Mouse (Mus musculus): ENCODE data around the gene Ogg1. TPM values are rescaled to one million over a fixed set of nuclear protein-coding genes. Genes with fewer than 3 reads are reported as not detected.

The Ogg1 gene
- total and polyA plus RNA-seq, 3 experiments = 5.0 to 10.3 (median 5.7) TPM

DNA sequence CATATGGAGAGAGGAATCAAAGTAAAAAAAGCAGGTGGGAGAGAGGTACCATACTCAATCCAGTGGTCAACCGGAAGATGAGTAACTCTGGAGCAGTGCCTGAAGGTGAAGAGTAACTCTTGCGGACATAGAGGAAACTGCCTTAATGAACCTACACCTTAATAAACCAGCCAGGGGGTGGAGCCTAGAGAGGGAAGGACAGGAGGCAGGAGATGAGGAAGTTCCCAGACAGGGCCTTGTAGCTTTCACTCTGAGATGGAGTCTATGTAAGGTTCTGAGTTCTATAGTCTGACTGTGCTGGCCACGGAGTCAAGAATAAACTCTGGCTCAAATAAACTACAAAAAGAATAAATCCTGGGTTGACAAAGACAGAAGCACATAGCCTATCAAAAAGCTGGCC is 41.8 kb upstream of the Ogg1 start:
- TF ChIP-seq CTCF (IDR thresholded peaks at IDR 0.05) (no peak), POLR2A (IDR thresholded peaks at IDR 0.05; ENCODE audit: insufficient read depth, low read depth, low read length) (no peak), EP300 (IDR thresholded peaks at IDR 0.05; ENCODE audit: insufficient read depth, low read depth, low read length) (no peak)
- H3K4me1 ChIP-seq (ENCODE audit: control insufficient read depth, insufficient read depth, low read length) = no peaks in the 10 kb centered on the region
- intact Hi-C loops (cut with DNase I) = no loop called here
- H3K27me3 ChIP-seq (ENCODE audit: control insufficient read depth, insufficient read depth, low read length) = peaks cover 9% of the 10 kb centered on the region
- WGBS = 68% methylated on average over 3 of the region's 3 CpGs
- DNase-seq = no peak
- H3K79me2 ChIP-seq (replicated peaks; ENCODE audit: control insufficient read depth, insufficient read depth, low read length) = no peaks in the 10 kb centered on the region
- no peak overlapping the region for H3K4me3 ChIP-seq
- no peaks in the 10 kb centered on the region for H3K36me3 ChIP-seq (ENCODE audit: control insufficient read depth, insufficient read depth, low read length)
- no peak overlapping the region for H3K27ac ChIP-seq
- no peak overlapping the region for H3K9ac ChIP-seq (ENCODE audit: low read depth, low read length)

DNA sequence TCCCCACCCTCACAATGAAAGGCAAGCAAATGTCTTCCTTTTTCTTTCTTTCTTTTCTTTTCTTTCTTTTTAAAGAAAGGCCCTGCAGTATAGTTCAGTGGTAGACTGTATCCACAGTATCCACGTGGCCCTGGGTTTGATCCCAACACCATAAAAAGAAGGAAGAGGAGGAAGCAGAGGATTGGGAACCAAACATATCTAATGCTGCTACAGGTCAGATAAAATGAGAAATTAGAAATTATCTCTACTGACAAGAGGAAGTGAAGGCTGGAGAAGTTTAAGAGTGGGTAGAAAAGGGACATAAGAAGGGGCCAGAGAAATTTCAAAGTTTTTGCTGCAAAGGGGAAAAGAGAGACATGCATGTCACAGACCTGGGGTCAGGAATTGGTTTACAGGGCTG is 40.5 kb upstream of the Ogg1 start:
- intact Hi-C loops (cut with DNase I) = no loop called here
- no peaks in the 10 kb centered on the region for H3K36me3 ChIP-seq (ENCODE audit: control insufficient read depth, insufficient read depth, low read length)
- no peak overlapping the region for H3K27ac ChIP-seq
- no peaks in the 10 kb centered on the region for H3K79me2 ChIP-seq (replicated peaks; ENCODE audit: control insufficient read depth, insufficient read depth, low read length)
- 59% methylated on average over 1 of the region's 1 CpGs for WGBS
- TF ChIP-seq CTCF (IDR thresholded peaks at IDR 0.05) (no peak), POLR2A (IDR thresholded peaks at IDR 0.05; ENCODE audit: insufficient read depth, low read depth, low read length) (no peak), EP300 (IDR thresholded peaks at IDR 0.05; ENCODE audit: insufficient read depth, low read depth, low read length) (no peak)
- H3K9ac ChIP-seq (ENCODE audit: low read depth, low read length) = no peak overlapping the region
- H3K27me3 ChIP-seq (ENCODE audit: control insufficient read depth, insufficient read depth, low read length) = peaks cover 9% of the 10 kb centered on the region
- no peak for DNase-seq
- no peaks in the 10 kb centered on the region for H3K4me1 ChIP-seq (ENCODE audit: control insufficient read depth, insufficient read depth, low read length)
- H3K4me3 ChIP-seq = no peak overlapping the region

GRCm38 (mm10) chr6:113287236-113287635 is 39.5 kb upstream of the Ogg1 start:
- H3K27ac ChIP-seq = no peak overlapping the region
- intact Hi-C loops (cut with DNase I) = no loop called here
- DNase-seq = no peak
- WGBS = 52% methylated on average over 4 of the region's 4 CpGs
- H3K36me3 ChIP-seq (ENCODE audit: control insufficient read depth, insufficient read depth, low read length) = no peaks in the 10 kb centered on the region
- no peaks in the 10 kb centered on the region for H3K79me2 ChIP-seq (replicated peaks; ENCODE audit: control insufficient read depth, insufficient read depth, low read length)
- no peak overlapping the region for H3K9ac ChIP-seq (ENCODE audit: low read depth, low read length)
- H3K27me3 ChIP-seq (ENCODE audit: control insufficient read depth, insufficient read depth, low read length) = peaks cover 7% of the 10 kb centered on the region
- H3K4me3 ChIP-seq = no peak overlapping the region
- TF ChIP-seq CTCF (IDR thresholded peaks at IDR 0.05) (no peak), POLR2A (IDR thresholded peaks at IDR 0.05; ENCODE audit: insufficient read depth, low read depth, low read length) (no peak), EP300 (IDR thresholded peaks at IDR 0.05; ENCODE audit: insufficient read depth, low read depth, low read length) (no peak)
- H3K4me1 ChIP-seq (ENCODE audit: control insufficient read depth, insufficient read depth, low read length) = no peaks in the 10 kb centered on the region

- Histone ChIP-seq H3K79me2 (replicated peaks; ENCODE audit: control insufficient read depth, insufficient read depth, low read length) (no peaks in the 10 kb centered on the region), H3K9ac (ENCODE audit: low read depth, low read length) (no peak overlapping the region), H3K27me3 (ENCODE audit: control insufficient read depth, insufficient read depth, low read length) (no peaks in the 10 kb centered on the region), H3K27ac (no peak overlapping the region), H3K36me3 (ENCODE audit: control insufficient read depth, insufficient read depth, low read length) (no peaks in the 10 kb centered on the region), H3K4me3 (no peak overlapping the region), H3K4me1 (ENCODE audit: control insufficient read depth, insufficient read depth, low read length) (no peaks in the 10 kb centered on the region)
- DNase-seq = no peak
- intact Hi-C loops (cut with DNase I) = no loop called here
- no peak for TF ChIP-seq CTCF (IDR thresholded peaks at IDR 0.05)
- no peak for TF ChIP-seq EP300 (IDR thresholded peaks at IDR 0.05; ENCODE audit: insufficient read depth, low read depth, low read length)
- no peak for TF ChIP-seq POLR2A (IDR thresholded peaks at IDR 0.05; ENCODE audit: insufficient read depth, low read depth, low read length)
- WGBS = 88% methylated on average over 15 of the region's 15 CpGs
Observed at GRCm38 (mm10) chr6:113289346-113289745, 37.4 kb upstream of the Ogg1 start.

- no peak overlapping the region for H3K27ac ChIP-seq
- no peaks in the 10 kb centered on the region for H3K27me3 ChIP-seq (ENCODE audit: control insufficient read depth, insufficient read depth, low read length)
- no peaks in the 10 kb centered on the region for H3K36me3 ChIP-seq (ENCODE audit: control insufficient read depth, insufficient read depth, low read length)
- intact Hi-C loops (cut with DNase I) = no loop called here
- no peak for DNase-seq
- no peak overlapping the region for H3K4me3 ChIP-seq
- H3K79me2 ChIP-seq (replicated peaks; ENCODE audit: control insufficient read depth, insufficient read depth, low read length) = no peaks in the 10 kb centered on the region
- H3K9ac ChIP-seq (ENCODE audit: low read depth, low read length) = no peak overlapping the region
- WGBS = 68% methylated on average over 6 of the region's 6 CpGs
- no peaks in the 10 kb centered on the region for H3K4me1 ChIP-seq (ENCODE audit: control insufficient read depth, insufficient read depth, low read length)
- no peak for TF ChIP-seq CTCF (IDR thresholded peaks at IDR 0.05)
- TF ChIP-seq POLR2A (IDR thresholded peaks at IDR 0.05; ENCODE audit: insufficient read depth, low read depth, low read length) = no peak
Observed at GRCm38 (mm10) chr6:113290346-113290745, 36.4 kb upstream of the Ogg1 start.

DNA sequence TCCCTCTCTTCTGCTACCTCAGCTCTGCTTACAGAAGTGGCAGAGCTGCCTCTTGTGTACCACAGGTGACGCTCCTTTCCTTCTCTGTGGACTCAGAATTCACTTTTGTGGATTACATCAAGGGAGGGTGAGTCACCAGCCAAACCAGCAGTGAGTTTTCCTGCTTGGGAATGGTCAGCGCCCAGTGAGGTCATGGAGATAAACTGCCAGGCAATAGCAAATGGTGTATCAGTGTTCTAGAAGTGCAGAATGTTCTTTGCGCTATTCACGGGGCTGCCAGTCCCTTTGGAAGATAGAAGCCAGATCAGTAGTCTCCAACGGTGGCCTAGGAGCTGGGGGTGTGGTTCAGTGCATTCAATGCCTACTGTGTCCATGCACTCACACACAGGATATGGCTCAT is 33.8 kb upstream of the Ogg1 start:
- no peaks in the 10 kb centered on the region for H3K27me3 ChIP-seq (ENCODE audit: control insufficient read depth, insufficient read depth, low read length)
- no peaks in the 10 kb centered on the region for H3K79me2 ChIP-seq (replicated peaks; ENCODE audit: control insufficient read depth, insufficient read depth, low read length)
- H3K4me1 ChIP-seq (ENCODE audit: control insufficient read depth, insufficient read depth, low read length) = no peaks in the 10 kb centered on the region
- H3K4me3 ChIP-seq = no peak overlapping the region
- H3K27ac ChIP-seq = no peak overlapping the region
- no peak overlapping the region for H3K9ac ChIP-seq (ENCODE audit: low read depth, low read length)
- WGBS = 26% methylated on average over 5 of the region's 5 CpGs
- DNase-seq = no peak
- no peak for TF ChIP-seq CTCF (IDR thresholded peaks at IDR 0.05)
- no peaks in the 10 kb centered on the region for H3K36me3 ChIP-seq (ENCODE audit: control insufficient read depth, insufficient read depth, low read length)
- intact Hi-C loops (cut with DNase I) = no loop called here
